Mouse (Mus musculus) frontal cortex, postnatal 25 days (tissue): ENCODE measurements around the gene Carmil1.

Experiments used
- DNase-seq, 2 experiments: peaks; one replicate each; pipeline ENCODE4 v3.0.0; 2022; ENCODE audit warnings: low spot score in 2 of 2

The Carmil1 gene

DNA sequence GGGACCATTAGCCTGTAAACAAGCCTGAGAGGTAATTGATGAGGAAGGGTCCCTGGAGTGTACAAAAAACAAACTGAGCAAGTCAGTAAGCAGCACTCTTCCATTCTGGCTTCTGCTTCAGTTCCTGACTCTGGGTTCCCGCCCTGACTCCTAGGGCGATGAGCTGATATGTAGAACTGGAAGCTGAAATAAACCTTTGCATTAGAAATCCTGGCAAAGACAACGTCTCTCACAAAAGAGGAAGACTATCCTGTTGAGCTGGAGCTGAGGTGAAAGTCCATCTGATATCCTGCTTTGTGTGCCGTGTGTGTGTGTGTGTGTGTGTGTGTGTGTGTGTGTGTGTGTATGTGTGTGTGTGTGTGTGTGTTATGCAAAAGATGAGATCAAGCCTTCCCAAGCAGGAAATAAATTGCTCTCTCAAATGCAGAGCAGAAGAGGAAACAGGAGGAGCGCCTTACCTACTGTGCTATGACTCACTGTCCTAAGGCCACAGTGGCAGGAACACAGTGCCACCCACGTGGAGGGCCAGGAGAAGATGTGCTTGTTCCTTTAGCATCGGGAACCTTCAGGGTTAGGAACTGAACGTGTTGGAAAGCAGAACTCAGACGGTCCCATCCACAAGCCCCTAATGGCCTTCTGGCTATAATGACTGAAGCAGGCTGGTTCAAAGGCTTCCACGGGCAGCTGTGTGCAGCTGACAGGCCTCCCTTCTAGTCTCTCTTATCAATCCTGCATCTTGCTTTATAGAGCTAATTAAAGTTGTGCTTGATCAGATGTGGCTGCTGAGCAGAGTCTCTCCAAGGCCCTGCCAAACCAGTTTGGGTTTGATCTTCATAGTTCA lies 19.6 kb downstream of the Carmil1 start:
- DNase-seq: no peak

DNA sequence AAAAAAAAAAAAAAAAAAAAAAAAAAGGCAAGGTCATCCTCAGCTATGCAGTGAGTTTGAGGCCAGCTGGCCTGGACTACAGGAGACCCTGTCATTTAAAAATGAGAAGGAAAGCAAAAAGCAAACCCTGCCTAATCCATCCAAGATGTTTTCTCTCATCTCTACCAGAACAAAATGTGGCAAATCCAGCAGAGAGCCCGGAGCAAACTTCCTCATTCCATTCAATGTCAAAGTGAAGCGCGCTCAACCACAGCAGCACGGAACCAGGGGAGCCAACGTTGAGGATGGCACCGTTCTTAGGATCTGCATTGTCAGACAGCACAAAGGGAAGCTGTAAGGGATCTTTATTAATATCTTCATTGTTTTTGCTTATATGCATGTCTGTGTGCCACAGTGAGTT lies 22.8 kb downstream of the Carmil1 start:
- DNase-seq: no peak

DNA sequence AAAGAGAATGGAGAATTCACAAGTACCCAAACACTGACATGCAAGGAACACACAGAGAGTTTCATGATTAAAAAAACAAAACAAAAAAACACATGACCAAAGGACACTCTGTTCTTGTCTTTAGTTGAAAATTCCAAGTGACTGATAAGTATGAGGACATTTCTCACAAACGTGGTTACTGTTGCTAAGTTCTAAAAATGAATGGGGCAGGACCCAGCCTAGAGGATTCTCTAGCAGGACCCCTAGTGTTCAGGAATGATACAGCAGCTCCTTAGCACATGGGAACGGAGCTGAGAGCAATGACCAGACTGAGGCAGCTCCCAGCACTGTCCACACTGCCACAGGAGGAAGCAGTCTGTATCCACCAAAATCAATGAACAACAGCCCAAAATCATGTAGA lies 26.6 kb downstream of the Carmil1 start:
- DNase-seq: no peak

DNA sequence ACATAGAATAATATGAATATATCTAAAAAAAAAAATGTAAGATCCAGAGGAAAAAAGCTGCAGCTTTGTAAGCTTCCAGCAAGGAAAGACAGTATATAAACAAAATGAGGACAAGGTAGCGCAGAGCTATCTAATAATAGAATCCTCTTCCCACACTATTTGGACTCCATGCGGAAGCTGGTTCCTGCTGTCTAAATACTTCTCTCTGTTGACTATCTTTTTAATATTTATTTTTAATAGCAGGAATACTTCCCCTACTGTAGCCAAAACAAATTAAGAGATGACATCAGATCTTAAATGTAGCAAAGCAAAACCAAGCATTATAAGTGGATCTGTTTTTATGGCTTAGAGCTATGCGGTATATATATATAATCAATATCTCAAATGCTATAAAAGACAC lies 27.0 kb downstream of the Carmil1 start:
- DNase-seq: no peak

DNA sequence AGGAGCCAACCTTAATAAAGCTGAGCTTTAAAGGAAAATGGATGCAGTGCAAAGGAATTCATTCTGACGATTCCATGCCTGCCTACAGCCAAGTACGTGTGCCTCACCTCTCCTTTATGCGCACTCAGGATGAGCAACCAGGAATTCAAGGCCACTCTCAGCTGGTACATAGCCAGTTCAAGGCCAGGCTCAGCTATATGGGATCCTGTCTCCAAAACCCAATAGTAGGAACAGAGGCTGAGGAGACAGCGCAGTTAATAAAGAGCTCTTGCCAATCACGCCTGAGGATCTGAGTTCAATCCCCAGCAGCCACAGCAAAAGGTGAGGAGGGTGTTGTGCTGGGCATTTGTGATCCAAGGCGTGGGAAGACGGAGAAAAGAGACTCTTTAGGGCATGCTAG lies 29.4 kb downstream of the Carmil1 start:
- DNase-seq: no peak

DNA sequence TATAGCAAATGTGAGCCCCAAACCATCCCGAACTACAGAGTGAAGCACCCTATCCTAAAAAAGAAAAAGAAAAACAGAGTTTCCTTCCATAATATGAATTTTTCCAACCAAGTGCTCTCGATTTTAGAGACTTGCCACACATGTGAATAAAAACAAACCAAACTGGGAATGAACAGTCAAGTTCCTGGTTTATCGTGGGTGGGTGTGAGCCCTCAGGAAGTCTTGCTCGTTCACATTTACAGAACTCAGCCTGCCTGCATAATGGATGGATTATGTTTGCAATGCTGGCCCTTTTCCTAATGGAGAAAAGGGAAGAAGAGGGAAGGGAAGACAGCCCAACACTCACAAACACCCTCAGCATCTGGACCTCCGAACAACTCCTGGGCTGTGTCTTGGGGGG lies 32.7 kb downstream of the Carmil1 start:
- DNase-seq: no peak

DNA sequence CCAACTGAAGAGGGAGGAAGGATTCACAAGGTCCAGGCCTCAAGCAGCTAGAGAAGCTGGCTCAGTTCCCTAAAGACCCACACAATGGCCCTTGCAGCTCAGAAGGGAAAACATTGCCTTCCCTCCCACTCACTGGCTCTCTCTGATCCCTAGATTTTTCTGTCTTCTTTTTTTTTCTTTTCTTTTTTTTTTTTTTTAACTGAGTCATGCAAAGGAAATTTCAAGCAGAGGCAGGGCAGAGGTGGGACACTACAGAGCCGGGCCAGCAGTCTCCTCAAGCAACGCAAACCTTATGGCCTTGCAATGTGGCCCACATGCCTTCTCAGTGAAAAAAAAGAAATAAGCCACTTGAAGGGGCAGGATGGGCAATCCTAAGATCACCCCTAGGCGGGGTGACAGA lies 33.2 kb downstream of the Carmil1 start:
- DNase-seq: no peak

DNA sequence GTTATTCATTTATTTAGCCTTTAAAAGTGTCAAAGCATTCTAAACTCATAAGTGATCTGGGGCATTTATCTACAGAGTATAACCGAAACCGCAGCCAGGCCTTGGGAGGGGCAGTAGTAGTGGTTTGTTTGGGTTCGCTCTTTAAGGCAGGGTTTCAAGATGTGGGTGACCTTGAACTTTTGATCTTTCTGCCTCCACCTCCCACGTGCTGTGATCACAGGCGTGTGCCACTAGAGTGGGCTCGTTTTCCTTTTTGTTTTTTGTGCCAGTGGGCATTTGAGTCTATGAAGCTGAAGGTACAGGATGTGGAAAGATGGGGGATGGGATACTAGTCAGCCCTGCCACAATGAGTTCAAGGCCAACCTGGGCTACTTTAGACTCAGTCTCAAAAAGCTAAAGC lies 34.3 kb downstream of the Carmil1 start:
- DNase-seq: no peak

DNA sequence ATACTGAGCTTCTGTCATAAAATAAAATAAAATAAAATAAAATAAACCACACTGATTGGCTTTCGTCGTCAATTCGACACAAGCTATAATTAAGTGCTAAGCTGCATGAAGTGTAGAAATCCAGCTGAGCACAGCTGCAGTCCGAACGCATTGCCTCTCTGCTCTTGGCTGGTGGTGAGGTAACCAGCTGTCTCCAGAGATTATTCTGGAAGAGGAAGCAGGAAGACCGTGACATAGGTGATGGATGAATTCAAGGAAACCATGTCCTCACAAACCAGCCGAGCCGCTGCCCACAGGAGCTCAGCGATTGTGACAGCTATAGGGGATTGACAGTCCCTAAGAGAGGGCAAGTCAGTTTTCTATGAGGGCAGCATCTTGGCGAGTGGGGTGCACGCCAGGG lies 36.0 kb downstream of the Carmil1 start:
- no peak for DNase-seq

DNA sequence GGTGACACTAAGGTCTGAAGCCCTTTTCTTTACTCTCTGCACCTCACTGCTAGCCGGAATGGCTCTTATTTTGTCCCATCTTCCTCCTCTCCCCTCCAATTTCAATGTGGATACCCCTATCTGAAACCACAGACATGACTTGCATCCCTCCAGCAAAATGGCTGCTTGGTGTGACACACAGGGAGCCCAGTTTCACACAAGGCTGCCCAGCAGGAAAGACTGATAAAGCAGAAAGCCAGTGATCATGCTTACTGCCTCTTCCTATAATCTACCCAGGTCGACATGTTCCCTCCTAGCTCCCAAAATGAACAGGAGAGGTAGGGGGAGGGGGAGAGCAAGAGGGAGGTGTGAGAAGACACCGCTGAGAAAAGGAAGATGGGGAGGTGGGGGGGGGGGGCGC lies 36.6 kb downstream of the Carmil1 start:
- DNase-seq: no peak

DNA sequence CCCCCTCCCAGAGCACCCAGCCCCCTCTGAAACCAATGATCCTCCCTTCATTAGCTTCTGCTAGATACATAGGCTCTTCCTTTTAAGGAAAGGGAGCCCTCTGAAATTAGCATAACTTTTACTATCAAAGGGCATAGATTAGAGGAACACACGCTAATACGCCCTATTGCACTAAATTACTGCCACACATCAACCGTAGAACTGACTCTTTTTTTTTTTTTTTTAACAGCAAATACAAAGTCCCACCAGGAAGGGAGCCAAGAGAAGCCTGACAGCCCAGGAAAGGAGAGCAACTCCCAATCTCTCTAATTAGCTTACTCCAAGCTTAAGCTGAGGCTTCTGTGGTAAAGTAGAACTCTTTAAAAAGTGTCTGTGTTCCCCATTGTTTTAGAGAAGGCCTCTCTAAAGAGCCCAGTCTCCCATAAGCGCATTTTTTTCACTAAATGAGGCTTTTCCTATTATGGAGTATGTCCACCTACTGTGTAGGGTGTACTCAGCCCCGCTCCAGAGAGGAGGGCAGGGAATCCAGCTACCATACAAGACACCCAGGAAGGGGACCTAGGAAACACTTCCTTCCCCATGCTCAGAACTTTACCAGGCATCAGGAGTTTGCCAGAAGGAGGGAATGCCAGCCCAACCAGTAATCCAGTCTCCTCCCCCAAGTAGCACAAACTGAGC lies 38.0 kb downstream of the Carmil1 start:
- no peak for DNase-seq

DNA sequence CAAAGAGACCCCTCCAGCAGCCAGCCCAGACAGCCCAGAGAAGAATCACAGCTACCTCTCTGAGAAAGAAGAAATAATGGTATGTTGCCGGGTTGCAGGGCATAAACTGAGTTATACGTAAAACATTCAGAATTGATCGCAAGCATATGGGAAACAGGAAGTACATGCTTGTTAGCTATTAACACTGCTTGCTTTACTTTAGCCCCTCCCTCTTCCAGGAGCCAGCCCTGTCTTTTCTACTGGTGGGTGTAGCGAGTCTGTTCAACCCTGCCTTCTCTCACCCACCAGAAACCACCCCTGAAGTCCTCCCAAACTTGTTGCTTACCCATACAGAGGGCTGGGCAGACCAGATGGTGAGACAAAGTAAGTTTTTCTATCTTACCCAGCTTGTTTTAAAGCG lies 39.4 kb downstream of the Carmil1 start:
- DNase-seq: no peak

DNA sequence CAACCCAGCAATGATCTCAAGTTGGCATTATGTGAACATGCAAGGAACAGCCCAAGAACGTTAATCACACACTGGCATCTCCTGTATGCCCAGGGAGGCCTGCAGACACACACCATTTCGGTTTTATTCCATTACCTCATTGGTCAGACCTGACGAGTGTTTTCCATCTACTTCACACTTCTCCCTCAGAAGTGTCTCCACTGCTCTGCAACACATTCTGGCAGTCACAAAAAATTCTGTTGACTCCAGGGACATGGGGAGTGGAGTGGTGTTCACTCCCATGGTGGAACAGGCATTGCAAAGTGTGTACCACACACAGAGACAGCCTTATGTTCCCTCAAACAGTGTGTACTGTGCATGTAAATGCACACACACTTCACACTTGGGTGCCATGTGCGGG lies 40.2 kb downstream of the Carmil1 start:
- no peak for DNase-seq

DNA sequence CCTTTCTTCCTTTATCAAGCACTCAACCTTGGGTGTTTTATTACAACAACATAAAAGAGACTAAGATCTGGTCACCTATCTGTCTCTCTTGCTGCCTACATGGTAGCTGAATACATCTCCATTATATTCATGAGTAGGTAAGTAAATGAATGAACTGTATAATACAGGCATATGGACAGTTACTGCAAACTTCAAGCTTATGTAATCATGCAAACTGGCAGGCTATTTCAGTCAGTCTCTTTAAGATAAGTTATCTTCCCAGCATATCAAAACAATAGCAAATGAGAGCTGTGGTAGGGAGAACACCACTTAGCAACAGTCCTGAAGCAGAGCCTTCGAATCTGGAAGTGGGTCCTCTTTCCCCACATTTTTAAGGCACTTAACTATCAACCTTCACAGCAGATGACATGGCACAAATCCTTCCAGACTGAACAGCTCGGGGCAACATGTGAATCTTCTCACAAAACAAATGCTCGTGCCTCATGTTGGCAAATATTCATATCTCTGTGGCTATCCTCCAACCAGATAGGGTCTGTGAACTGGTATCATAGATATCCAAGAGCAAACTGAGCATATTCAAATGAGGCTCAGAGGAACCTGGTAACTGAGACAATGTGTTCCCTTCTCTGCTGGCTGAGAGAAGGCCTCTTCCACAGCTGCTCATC lies 42.0 kb downstream of the Carmil1 start:
- DNase-seq: no peak

DNA sequence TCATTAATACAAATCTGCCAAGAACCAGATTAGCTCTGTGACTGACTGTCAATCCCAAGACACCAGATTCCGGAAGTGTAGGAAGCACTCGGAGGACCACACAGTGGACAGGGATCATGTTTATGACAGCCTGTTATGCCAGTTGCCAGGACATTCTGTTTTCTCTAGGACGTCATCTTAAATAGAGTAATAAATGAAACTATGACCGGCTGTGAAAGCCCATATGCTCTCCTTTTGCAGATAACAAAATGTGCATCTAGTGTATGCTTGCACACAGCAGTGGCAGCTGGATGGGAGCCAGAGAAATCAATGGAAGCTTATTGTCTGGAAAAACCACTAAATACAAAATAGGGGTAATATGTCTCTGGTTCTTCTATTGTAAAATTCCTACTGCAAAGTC lies 43.9 kb downstream of the Carmil1 start:
- DNase-seq: no peak

DNA sequence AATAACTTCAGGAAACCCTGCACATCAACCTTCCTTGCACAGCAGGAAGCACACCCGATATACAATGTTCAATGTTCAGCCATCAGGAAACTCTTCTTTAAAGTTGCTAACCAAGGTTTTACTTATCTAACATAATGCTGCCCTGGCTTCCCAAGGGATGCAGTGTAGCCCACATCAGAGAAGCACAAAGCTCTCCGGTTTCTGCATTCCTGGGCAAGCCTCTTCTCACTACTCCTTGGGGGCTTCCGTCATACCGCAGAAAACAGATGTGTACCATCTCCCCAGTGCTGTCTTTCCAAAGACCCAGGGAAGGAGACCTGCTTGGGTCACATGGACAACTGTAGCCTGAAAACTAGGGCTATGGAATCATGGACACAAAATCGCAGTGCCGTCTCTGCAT lies 47.8 kb downstream of the Carmil1 start:
- DNase-seq: no peak

DNA sequence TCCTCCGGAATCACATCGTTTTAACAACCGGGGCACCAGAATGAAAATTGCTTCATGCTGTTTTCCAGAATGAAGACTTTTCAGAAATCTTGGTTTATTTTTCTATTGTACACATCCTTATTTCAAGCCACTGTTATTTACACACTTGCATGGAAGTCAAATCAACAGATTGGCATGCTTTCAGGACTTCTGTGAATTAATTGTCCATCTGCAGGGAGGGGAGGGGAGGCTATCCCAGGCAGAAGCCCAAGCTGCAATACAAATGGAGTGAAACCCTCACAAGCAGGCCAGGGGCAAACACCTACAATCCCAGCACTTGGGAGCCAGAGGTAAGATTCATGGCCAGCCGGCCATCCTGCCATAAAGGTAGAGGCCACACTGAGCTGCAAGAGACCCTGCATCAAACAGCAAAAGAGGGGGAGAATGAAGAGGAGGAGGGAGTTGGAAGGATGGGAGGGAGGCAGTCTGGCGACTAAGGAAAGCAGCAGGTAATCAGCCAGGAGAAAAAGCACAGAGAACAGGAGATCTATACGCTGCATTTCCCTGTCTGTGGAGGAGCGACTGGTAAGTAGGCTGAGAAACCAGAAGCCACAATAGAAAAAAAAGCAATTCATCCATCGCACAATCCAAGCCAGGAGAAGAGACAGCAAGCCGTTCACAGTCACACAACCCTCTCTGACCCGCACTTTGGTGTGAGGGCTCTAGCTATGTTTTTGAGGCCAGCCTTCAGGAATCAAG lies 48.7 kb downstream of the Carmil1 start:
- no peak for DNase-seq

DNA sequence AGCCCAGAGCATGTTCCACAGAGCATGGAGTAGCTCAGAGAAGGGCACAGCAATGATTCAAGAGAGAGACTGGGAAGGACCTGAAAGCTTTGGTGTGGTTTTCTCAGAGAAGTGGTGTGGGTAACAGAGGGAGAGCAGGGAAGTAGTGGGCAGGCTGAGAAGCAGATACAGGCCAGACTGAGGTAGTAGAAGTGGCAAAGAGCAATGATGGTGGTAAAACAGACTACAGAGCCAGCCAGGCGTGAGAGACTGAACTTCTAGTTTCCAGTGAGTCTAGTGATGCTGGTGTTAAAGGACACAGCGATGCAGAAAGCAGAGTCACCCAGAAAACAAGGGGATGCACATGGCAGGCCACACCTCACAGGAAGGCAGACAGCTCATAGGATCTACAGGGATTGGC lies 49.4 kb downstream of the Carmil1 start:
- no peak for DNase-seq

DNA sequence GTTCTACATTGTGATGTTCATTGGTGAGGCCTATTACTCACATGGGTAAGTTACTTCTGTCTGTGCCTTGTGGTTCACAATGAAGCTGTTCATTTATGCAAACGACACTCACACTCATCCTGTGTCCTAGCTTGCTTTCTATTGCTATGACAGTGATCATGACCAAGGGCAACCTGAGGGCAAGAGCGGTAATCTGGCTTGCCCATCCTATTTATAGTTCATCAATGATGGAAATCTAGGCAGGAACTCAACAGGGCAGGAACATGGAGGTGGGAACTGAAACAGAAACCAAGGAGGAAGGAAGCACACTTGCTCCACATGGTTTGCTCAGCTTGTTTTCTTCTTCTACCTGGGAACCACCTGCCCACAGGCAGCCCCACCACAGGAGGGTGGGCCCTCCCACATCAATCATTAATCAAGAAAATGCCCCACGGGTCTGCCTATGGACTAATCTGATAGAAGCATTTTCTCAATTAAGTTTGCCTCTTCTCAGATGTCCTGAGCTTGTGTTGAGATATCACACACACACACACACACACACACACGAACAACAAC lies 50.0 kb downstream of the Carmil1 start:
- DNase-seq: no peak

DNA sequence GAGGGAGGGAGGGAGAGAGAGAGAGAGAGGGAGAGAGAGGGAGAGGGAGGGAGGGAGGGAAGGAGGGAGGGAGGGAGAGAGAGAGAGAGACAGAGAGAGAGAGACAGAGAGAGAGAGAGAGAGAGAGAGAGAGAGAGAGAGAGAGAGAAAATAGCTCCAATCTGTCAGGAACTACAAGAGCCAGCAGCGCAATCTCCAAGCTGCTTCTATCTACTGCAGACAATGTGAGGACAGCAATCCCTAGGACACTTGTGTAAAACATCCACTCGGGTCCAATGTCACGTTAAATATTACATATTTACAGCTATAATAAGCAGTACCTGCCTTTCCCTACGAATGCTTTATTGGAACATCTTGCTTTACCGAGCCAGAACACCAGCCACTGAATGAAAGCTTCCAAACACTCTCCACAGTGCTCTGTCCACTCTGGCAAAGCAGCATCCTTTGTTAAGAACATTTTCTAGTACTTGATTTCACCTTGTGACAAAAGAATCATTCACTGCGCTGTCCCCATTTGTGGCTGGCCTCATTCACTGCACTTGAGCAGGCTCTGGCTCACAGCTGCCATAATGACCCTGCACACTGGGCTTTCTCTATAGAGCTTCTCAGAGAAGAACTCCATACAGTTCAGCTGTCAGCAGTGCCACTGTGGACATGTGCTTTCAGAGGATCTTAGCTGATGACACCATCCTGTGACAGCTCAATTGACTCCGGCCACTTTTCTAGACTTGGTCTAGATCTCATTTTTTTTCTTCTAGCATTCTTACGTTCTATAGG lies 57.0 kb downstream of the Carmil1 start:
- no peak for DNase-seq

DNA sequence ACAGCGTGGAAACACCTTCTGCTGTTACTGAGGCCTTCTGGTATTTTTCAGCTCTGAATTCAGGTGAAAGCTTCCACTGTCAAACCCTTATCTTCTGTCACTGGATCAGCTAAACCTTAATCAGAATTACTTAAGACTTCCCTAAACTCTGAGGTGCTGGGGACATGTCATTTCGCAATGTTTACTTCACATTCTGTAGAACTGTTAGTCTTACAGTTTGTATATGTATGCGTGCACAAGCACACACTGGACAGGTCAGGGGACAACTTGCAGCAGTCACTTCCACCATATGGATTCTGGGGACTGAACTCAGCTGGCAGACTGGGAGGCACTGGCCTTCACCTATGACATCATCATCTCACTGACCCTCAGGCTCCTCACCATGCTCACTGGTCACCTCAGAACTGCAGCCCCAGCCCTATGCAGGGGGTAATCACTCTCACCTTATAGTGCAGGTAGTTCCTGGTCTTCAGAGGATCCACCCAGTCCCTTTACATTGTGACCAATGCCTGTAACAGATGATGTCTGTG lies 60.1 kb downstream of the Carmil1 start:
- DNase-seq: no peak
